Mouse (Mus musculus) midbrain, postnatal 0 days (tissue): Measurements from ENCODE around the gene Tent2. TPM values are rescaled to one million over a fixed set of nuclear protein-coding genes. Genes with fewer than 3 reads are reported as not detected.

Experiments used
- ATAC-seq: fragments of 200-750 bp; cut with Nextera tagmentation; 2 replicates; pipeline ENCODE4 v1.8.0; 2017; ENCODE audit warnings: moderate number of reproducible peaks, mild to moderate bottlenecking, moderate TSS enrichment, moderate library complexity; ENCODE audit not compliant: low FRiP score
- DNase-seq: peaks from one replicate; pipeline ENCODE4 v3.0.0-alpha.2; 2015; ENCODE audit warnings: low spot score
- H3K27ac ChIP-seq: fragments of 300-500 bp; sonication (generic); 2 replicates; pipeline ENCODE4 v1.5.1; 2014; ENCODE audit warnings: low read depth, mild to moderate bottlenecking, low read length, mixed read lengths
- H3K27me3 ChIP-seq: fragments of 300-500 bp; sonication (generic); 2 replicates; pipeline ENCODE4 v1.6.1; 2014; ENCODE audit warnings: low read length, control low read depth, mixed read lengths; ENCODE audit not compliant: insufficient read depth
- H3K36me3 ChIP-seq: fragments of 300-500 bp; sonication (generic); 2 replicates; pipeline ENCODE4 v1.6.1; 2014; ENCODE audit warnings: low read length, control low read depth, mixed read lengths; ENCODE audit not compliant: insufficient read depth
- H3K4me1 ChIP-seq: fragments of 300-500 bp; sonication (generic); 2 replicates; pipeline ENCODE4 v1.6.1; 2014; ENCODE audit warnings: mild to moderate bottlenecking, control low read depth, antibody characterized with exemption, low read length, mixed read lengths; ENCODE audit not compliant: insufficient read depth
- H3K4me2 ChIP-seq: fragments of 300-500 bp; sonication (generic); 2 replicates; pipeline ENCODE4 v1.6.1; 2014; ENCODE audit warnings: low read depth, mild to moderate bottlenecking, low read length, mixed read lengths; ENCODE audit not compliant: poor library complexity, severe bottlenecking
- H3K4me3 ChIP-seq: fragments of 300-500 bp; sonication (generic); 2 replicates; pipeline ENCODE4 v1.5.1; 2014; ENCODE audit warnings: low read depth, mild to moderate bottlenecking, low read length, moderate library complexity
- H3K9ac ChIP-seq: fragments of 300-500 bp; sonication (generic); replicated peaks from 2 replicates; pipeline ENCODE4 v1.6.1; 2014; ENCODE audit warnings: mild to moderate bottlenecking, low read length, moderate library complexity, mixed read lengths; ENCODE audit not compliant: poor library complexity, severe bottlenecking
- H3K9me3 ChIP-seq: fragments of 300-500 bp; sonication (generic); 2 replicates; pipeline ENCODE4 v1.6.1; 2016; ENCODE audit warnings: low read length, control low read depth
- CTCF ChIP-seq: IDR thresholded peaks from 2 replicates; pipeline ENCODE4 v1.5.1; 2016; ENCODE audit warnings: antibody characterized with exemption, mild to moderate bottlenecking
- WGBS: fragments of 180-500 bp; shearing (Covaris S2); extraction: QIAGEN DNeasy Blood & Tissue Kit; methylation state at CpG from one replicate; pipeline ENCODE4 v1.1.7; 2014; 5-methylcytosine and 5-hydroxymethylcytosine counted together
- polyA plus RNA-seq: library from polyadenylated mRNA; unstranded; fragments of >200 nt; fragmentation: Nextera tagmentation; extraction: Ambion mirVana; gene quantifications from 2 replicates; pipeline ENCODE4 v1.2.1, GENCODE M21; 2015
- total RNA-seq: library from RNA; depleted of rRNA; stranded (reverse); fragments of >200 nt; gene quantifications from 2 replicates; pipeline ENCODE4 v1.2.3, GENCODE M21; 2014; rRNA removed

Gene Tent2
- total and polyA plus RNA-seq, 2 experiments from 2014 or later = 21.3 to 30.2 TPM

DNA sequence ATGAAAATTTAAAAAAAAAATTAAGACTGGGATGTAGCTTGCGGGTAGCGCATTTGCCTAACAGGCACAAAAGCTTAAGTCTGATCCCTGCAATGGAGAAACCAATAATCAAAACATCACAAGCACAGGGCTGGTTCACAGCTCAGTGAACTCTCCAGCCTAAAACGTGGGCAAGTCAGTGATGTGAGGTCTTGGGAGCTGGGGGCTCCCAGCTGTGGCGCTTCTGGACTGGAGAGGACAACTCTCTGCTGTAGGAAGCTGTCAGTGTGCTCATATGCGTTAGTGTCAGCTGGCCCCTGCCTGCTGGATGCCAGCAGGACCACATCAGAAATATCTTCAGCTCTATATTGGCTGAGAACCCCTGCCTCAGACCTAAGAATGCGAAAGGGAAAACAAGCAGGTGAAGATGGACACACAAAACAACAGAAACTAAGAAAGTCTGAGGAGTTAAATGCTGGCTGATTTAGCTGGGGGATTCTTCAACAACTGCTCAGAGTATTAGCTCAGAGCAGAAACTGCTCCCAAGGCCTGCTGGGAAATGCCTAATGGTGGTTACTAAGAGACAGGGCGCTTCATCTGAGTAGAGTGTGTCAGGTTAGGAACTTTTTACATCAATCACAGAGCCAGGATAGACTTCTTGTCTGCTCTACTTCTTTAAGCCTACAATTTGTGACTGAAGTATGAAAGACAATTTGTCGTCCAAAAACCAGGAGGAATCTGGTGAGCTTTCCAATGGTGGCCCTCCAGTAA is 63.9 kb downstream of the Tent2 start:
- ATAC-seq (peak; percentile 73; the same call in 1 of the 2 replicates), DNase-seq (peak; percentile 22)
- Histone ChIP-seq H3K4me2 (no peak overlapping the region), H3K27me3 (no peaks in the 10 kb centered on the region), H3K9ac (no peak overlapping the region), H3K36me3 (no peaks in the 10 kb centered on the region), H3K4me1 (no peaks in the 10 kb centered on the region), H3K4me3 (no peak overlapping the region), H3K27ac (peak overlapping the region; percentile 0; the same call in 1 of the 2 replicates), H3K9me3 (no peaks in the 10 kb centered on the region)
- 53% methylated on average over 8 of the region's 8 CpGs for WGBS
- no peak for TF ChIP-seq CTCF

DNA sequence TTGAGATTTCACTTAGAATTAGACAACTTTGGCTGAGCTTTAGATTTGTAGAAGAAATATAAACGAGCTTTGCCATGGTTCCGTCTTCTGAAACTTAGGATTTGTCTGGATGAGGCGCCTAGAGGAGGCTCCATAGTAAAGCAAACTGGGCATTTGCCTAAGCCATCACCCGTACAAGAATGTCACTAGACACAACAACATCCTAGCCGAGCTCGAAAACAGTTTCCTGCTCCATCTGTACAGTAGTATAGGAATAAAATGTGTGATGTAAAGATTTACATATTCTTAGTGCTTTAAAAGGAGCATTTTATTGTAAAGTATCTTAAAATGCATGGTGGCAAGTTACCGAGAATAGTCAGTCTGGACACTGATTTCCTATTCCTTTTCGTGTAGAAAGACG is 69.9 kb downstream of the Tent2 start:
- no peak for TF ChIP-seq CTCF
- no peak for ATAC-seq
- no peak overlapping the region for H3K4me2 ChIP-seq
- DNase-seq = no peak
- no peaks in the 10 kb centered on the region for H3K9me3 ChIP-seq
- no peaks in the 10 kb centered on the region for H3K27me3 ChIP-seq
- no peak overlapping the region for H3K27ac ChIP-seq
- WGBS = 92% methylated on average over 9 of the region's 9 CpGs
- H3K4me1 ChIP-seq = no peaks in the 10 kb centered on the region
- H3K36me3 ChIP-seq = no peaks in the 10 kb centered on the region
- H3K9ac ChIP-seq = no peak overlapping the region
- no peak overlapping the region for H3K4me3 ChIP-seq

DNA sequence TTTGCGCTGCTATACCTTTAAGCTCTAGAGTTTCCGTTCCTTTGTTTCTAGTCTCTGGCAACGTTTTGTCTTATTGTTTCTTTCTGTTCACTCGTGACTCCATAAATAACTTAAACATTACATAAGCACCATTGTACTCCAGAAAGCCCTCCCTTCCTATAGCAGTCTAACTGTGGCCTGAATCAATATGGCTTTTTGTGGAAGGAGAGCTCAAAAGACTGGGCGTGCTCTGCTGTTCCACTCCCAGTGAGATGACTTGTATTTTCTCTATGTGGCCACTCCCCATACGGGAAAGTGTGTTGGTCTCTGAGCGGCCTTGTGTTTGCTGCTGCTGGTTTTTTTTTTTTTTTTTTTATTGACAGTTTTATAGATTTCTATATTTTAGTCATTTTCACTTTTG is 74.9 kb downstream of the Tent2 start:
- no peak for TF ChIP-seq CTCF

DNA sequence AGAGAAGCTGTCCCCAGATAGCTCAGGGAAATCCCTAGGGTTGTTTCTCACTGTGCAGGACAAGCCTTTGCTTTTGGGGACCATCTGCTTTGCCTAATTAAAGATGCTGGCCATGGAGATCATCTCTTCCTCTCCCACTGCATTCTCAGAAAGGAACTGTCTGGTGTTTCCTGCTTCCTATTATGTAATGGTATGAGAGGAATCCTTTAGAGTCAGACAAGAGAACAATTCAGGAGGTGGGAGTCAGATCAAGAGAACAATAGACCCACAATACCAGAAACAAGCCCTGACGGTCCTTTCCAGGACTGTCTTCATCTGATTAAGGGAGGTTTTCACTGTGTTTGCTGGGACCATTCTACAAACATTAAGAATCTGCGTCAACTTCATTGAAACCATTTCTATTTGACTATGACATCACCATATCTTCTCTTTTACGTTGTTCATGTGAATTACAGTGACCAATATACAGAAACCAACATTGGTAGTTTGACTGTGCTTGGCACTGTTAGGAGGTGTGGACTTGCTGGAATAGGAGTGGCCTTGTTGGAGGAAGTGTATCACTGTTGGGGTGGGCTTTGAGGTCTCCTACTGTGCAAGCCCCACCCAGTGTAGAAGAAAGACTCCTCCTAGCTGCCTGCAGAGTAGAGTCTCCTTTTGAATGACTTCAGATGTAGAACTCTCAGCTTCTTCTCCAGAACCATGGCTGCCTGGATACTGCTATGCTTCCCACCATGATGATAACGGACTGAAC is 89.7 kb downstream of the Tent2 start:
- ATAC-seq = no peak
- Histone ChIP-seq H3K4me1 (no peaks in the 10 kb centered on the region), H3K9ac (no peak overlapping the region), H3K36me3 (no peaks in the 10 kb centered on the region), H3K4me2 (no peak overlapping the region), H3K27ac (no peak overlapping the region), H3K4me3 (no peak overlapping the region), H3K9me3 (no peaks in the 10 kb centered on the region), H3K27me3 (no peaks in the 10 kb centered on the region)
- no peak for DNase-seq
- WGBS = 66% methylated on average over 4 of the region's 4 CpGs
- no peak for TF ChIP-seq CTCF

More for the DNA sequence above, 74.9 kb downstream of the Tent2 start:
- H3K27me3 ChIP-seq = no peaks in the 10 kb centered on the region
- no peaks in the 10 kb centered on the region for H3K9me3 ChIP-seq
- no peak overlapping the region for H3K4me2 ChIP-seq
- H3K27ac ChIP-seq = no peak overlapping the region
- H3K36me3 ChIP-seq = no peaks in the 10 kb centered on the region
- DNase-seq = no peak
- 76% methylated on average over 7 of the region's 7 CpGs for WGBS
- no peak for ATAC-seq
- H3K4me3 ChIP-seq = no peak overlapping the region
- H3K4me1 ChIP-seq = no peaks in the 10 kb centered on the region
- H3K9ac ChIP-seq = no peak overlapping the region

DNA sequence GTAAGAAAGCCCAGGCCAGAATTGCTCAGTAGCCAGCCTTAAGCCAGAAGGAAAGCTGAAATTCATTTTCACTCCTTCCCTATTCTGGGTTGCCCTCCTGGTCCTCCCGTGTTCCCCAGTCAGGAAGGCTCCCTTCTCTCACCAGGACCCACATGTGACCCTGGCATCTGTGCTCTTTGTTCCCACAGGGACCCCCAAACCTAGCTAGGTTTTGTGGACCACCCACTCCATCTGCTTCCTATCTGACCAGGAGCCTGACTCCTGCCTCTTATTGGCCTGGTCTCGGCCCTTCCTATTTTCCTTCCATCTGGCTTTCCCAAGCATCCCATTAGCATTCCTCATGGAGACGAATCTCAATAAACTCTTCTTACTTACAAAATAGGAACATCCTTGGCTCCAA is 93.6 kb downstream of the Tent2 start:
- no peak for TF ChIP-seq CTCF
- H3K4me1 ChIP-seq = no peaks in the 10 kb centered on the region
- WGBS = 82% methylated on average over 3 of the region's 3 CpGs
- H3K9me3 ChIP-seq = no peaks in the 10 kb centered on the region
- no peaks in the 10 kb centered on the region for H3K27me3 ChIP-seq
- no peak overlapping the region for H3K27ac ChIP-seq
- ATAC-seq (no peak), DNase-seq (no peak)
- no peak overlapping the region for H3K4me2 ChIP-seq
- H3K4me3 ChIP-seq = no peak overlapping the region
- no peak overlapping the region for H3K9ac ChIP-seq
- no peaks in the 10 kb centered on the region for H3K36me3 ChIP-seq

DNA sequence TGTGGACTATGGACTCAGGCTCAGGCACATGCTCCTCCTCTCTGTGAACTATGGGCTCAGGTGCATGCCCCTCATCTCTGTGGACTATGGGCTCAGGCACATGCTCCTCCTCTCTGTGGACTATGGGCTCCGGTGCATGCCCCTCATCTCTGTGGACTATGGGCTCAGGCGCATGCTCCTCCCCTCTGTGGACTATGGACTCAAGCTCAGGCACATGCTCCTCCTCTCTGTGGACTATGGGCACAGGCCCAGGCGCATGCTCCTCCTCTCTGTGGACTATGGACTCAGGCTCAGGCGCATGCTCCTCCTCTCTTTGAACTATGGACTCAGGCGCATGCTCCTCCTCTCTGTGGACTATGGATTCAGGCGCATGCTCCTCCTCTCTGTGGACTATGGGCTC is 95.5 kb downstream of the Tent2 start:
- 91% methylated on average over 6 of the region's 6 CpGs for WGBS
- no peak overlapping the region for H3K4me2 ChIP-seq
- no peak overlapping the region for H3K4me3 ChIP-seq
- no peaks in the 10 kb centered on the region for H3K27me3 ChIP-seq
- TF ChIP-seq CTCF = no peak
- H3K9ac ChIP-seq = no peak overlapping the region
- no peaks in the 10 kb centered on the region for H3K4me1 ChIP-seq
- H3K27ac ChIP-seq = no peak overlapping the region
- no peak for DNase-seq
- H3K9me3 ChIP-seq = no peaks in the 10 kb centered on the region
- no peaks in the 10 kb centered on the region for H3K36me3 ChIP-seq
- no peak for ATAC-seq

Other genes starting within 250 kb of the Tent2 start
- 0.71 and 0.90 TPM in 2 replicates for gene Cmya5, start 47.7 kb downstream of the Tent2 start, total RNA-seq
- gene Cmya5, start 47.7 kb downstream of the Tent2 start, polyA plus RNA-seq = 0.10 and 0.16 TPM in 2 replicates
- gene Homer1, start 107.2 kb upstream of the Tent2 start, total RNA-seq = 64.4 and 81.0 TPM in 2 replicates
- gene Homer1, start 107.2 kb upstream of the Tent2 start, polyA plus RNA-seq = 8.6 and 9.7 TPM in 2 replicates